Mouse (Mus musculus) stomach, embryonic 14.5 days (tissue): Measurements from ENCODE around the gene Hlcs. TPM values are rescaled to one million over a fixed set of nuclear protein-coding genes. Genes with fewer than 3 reads are reported as not detected.

Experiments used
- ATAC-seq: fragments of 200-750 bp; cut with Nextera tagmentation; 2 replicates; pipeline ENCODE4 v1.8.0; 2017; ENCODE audit warnings: low read depth, moderate TSS enrichment; ENCODE audit not compliant: insufficient number of reproducible peaks, insufficient read depth, low FRiP score
- H3K27ac ChIP-seq: fragments of 300-500 bp; sonication (generic); 2 replicates; pipeline ENCODE4 v1.5.1; 2014; ENCODE audit warnings: mild to moderate bottlenecking, low read length, moderate library complexity, mixed read lengths
- H3K27me3 ChIP-seq: fragments of 300-500 bp; sonication (generic); 2 replicates; pipeline ENCODE4 v1.6.1; 2014; ENCODE audit warnings: low read length, control low read depth, mixed read lengths; ENCODE audit not compliant: control insufficient read depth, insufficient read depth
- H3K36me3 ChIP-seq: fragments of 300-500 bp; sonication (generic); 2 replicates; pipeline ENCODE4 v1.6.1; 2014; ENCODE audit warnings: mild to moderate bottlenecking, control low read depth, low read length, moderate library complexity, mixed read lengths; ENCODE audit not compliant: control insufficient read depth, insufficient read depth
- H3K4me1 ChIP-seq: fragments of 300-500 bp; sonication (generic); 2 replicates; pipeline ENCODE4 v1.6.1; 2014; ENCODE audit warnings: low read length, control low read depth, mixed read lengths; ENCODE audit not compliant: control insufficient read depth, insufficient read depth
- H3K4me2 ChIP-seq: fragments of 300-500 bp; sonication (generic); replicated peaks from 2 replicates; pipeline ENCODE4 v1.6.1; 2014; ENCODE audit warnings: low read depth, low read length, control low read depth
- H3K4me3 ChIP-seq: fragments of 300-500 bp; sonication (generic); 2 replicates; pipeline ENCODE4 v1.5.1; 2014; ENCODE audit warnings: low read depth, low read length, control low read depth
- H3K9ac ChIP-seq: fragments of 300-500 bp; sonication (generic); replicated peaks from 2 replicates; pipeline ENCODE4 v1.6.1; 2014; ENCODE audit warnings: low read depth, mild to moderate bottlenecking, control low read depth, low read length, moderate library complexity, mixed read lengths
- H3K9me3 ChIP-seq: fragments of 300-500 bp; sonication (generic); 2 replicates; pipeline ENCODE4 v1.6.1; 2016; ENCODE audit warnings: low read depth, low read length, control low read depth; ENCODE audit not compliant: control insufficient read depth
- WGBS: fragments of 180-500 bp; shearing (Covaris S2); extraction: QIAGEN DNeasy Blood & Tissue Kit; methylation state at CpG from one replicate; pipeline ENCODE4 v1.1.7; 2014; 5-methylcytosine and 5-hydroxymethylcytosine counted together
- microRNA-seq: library from miRNA; unstranded; fragments of <30 nt; microRNA quantifications from one replicate; pipeline ENCODE4, GENCODE M21; 2016
- polyA plus RNA-seq: library from polyadenylated mRNA; unstranded; fragments of >200 nt; fragmentation: Nextera tagmentation; extraction: Ambion mirVana; gene quantifications from 2 replicates; pipeline ENCODE4 v1.2.1, GENCODE M21; 2014

Hlcs gene
- polyA plus RNA-seq, 1 experiment from 2014 or later, result 10.8 TPM

- WGBS, result 2% methylated on average over 47 of the region's 47 CpGs
- Histone ChIP-seq H3K9ac (no peak overlapping the region), H3K4me2 (no peak overlapping the region; the same call in 1 of the 2 replicates), H3K4me3 (no peak overlapping the region), H3K36me3 (no peaks in the 10 kb centered on the region), H3K27me3 (peaks cover 66% of the 10 kb centered on the region), H3K27ac (no peak overlapping the region), H3K9me3 (no peaks in the 10 kb centered on the region), H3K4me1 (no peaks in the 10 kb centered on the region)
- ATAC-seq, result no peak
Observed at GRCm38 (mm10) chr16:94079075-94079855, 234.1 kb downstream of the Hlcs start.

Small RNAs within 50 kb of the gene (microRNA-seq; reads per million reads assigned to microRNA genes)
- not detected for gene Gm23062

Other genes with a start within 250 kb of the Hlcs start
- gene Sim2, start 228.6 kb downstream of the Hlcs start, polyA plus RNA-seq, result 0.22 and 0.27 TPM in 2 replicates
- 5.9 and 7.3 TPM in 2 replicates for gene Ripply3, start 14.8 kb upstream of the Hlcs start, polyA plus RNA-seq
- 307 and 308 TPM in 2 replicates for gene Ttc3, start 57.0 kb upstream of the Hlcs start, polyA plus RNA-seq
- 105 and 112 TPM in 2 replicates for gene Pigp, start 58.3 kb upstream of the Hlcs start, polyA plus RNA-seq
- gene Vps26c, start 213.3 kb upstream of the Hlcs start, polyA plus RNA-seq, result 52.6 and 57.1 TPM in 2 replicates